Mouse (Mus musculus) embryo, embryonic 11 days (tissue): ENCODE data around the gene Gm17019.
"Not testable (repeated sequence)": the region's sequence is repeated elsewhere in the genome, so short reads cannot be mapped to it uniquely, and the experiment has no call there.

Experiments used
- DNase-seq: peaks from one replicate; pipeline ENCODE4 v3.0.0-alpha.2; 2015

Gm17019 gene

GRCm38 (mm10) chr5:14996670-14997249 is 36.0 kb downstream of the Gm17019 start:
- DNase-seq = not testable (repeated sequence)

GRCm38 (mm10) chr5:14994124-14994523 is 38.7 kb downstream of the Gm17019 start:
- not testable (repeated sequence) for DNase-seq

- not testable (repeated sequence) for DNase-seq
These were observed 42.2 kb downstream of the Gm17019 start for GRCm38 (mm10) chr5:14990375-14991158.

GRCm38 (mm10) chr5:14986649-14987387 is 46.0 kb downstream of the Gm17019 start:
- not testable (repeated sequence) for DNase-seq
